Mouse (Mus musculus) gastrocnemius, adult 8-10 months (tissue): ENCODE measurements around the gene Coro2a. TPM values are rescaled to one million over a fixed set of nuclear protein-coding genes. Genes with fewer than 3 reads are reported as not detected.
A peak's percentile ranks its signal among the peaks of the same experiment; 100 is the strongest.
"Not testable (repeated sequence)": the region's sequence is repeated elsewhere in the genome, so short reads cannot be mapped to it uniquely, and the experiment has no call there.

Experiments used
- DNase-seq, 2 experiments: peaks; one replicate each; pipeline ENCODE4 v3.0.0; 2022; ENCODE audit warnings: low spot score in 2 of 2
- total RNA-seq, 4 experiments: library from RNA; stranded (reverse); gene quantifications; 2 replicates each; pipeline ENCODE4 v1.2.4; 2022

Coro2a gene
- total RNA-seq = under 1 TPM in 3 of 4 experiments, not detected in 1; 0.22 to 0.61 (median 0.27) TPM

- peak; percentile 41 to 56 for DNase-seq
These were observed at the start of gene Coro2a for GRCm38 (mm10) chr4:46601844-46602423. Coro2a (minus strand) TSS chr4:46602202.

- peak; percentile 90 to 92 for DNase-seq
These were observed 48.2 kb upstream of the Coro2a start, which contains the start of gene Tbc1d2 for GRCm38 (mm10) chr4:46650086-46650753. Tbc1d2 (minus strand) TSS chr4:46650209.

GRCm38 (mm10) chr4:46649161-46649560 lies 47.2 kb upstream of the Coro2a start:
- DNase-seq = no peak

GRCm38 (mm10) chr4:46643676-46644112 lies 41.7 kb upstream of the Coro2a start:
- no peak for DNase-seq

- no peak for DNase-seq
These were observed 41.1 kb upstream of the Coro2a start for GRCm38 (mm10) chr4:46642924-46643675.

- no peak for DNase-seq
These were observed 39.3 kb upstream of the Coro2a start for GRCm38 (mm10) chr4:46641283-46641682.

GRCm38 (mm10) chr4:46639866-46640265 lies 37.9 kb upstream of the Coro2a start:
- no peak for DNase-seq

- not testable (repeated sequence) for DNase-seq
These were observed 35.2 kb upstream of the Coro2a start for GRCm38 (mm10) chr4:46637250-46637649.

- no peak for DNase-seq
These were observed 33.9 kb upstream of the Coro2a start for GRCm38 (mm10) chr4:46635702-46636430.

GRCm38 (mm10) chr4:46634881-46635280 lies 32.9 kb upstream of the Coro2a start:
- no peak for DNase-seq

- not testable (repeated sequence) for DNase-seq
These were observed 31.6 kb upstream of the Coro2a start for GRCm38 (mm10) chr4:46633565-46633964.

- no peak for DNase-seq
These were observed 30.5 kb upstream of the Coro2a start for GRCm38 (mm10) chr4:46632465-46632864.

- DNase-seq = no peak
These were observed 28.4 kb upstream of the Coro2a start for GRCm38 (mm10) chr4:46630390-46630789.

- DNase-seq = no peak
These were observed 26.9 kb upstream of the Coro2a start for GRCm38 (mm10) chr4:46628873-46629272.

- DNase-seq = no peak
These were observed 26.1 kb upstream of the Coro2a start for GRCm38 (mm10) chr4:46628081-46628480.

GRCm38 (mm10) chr4:46625101-46625500 lies 23.1 kb upstream of the Coro2a start:
- no peak for DNase-seq

GRCm38 (mm10) chr4:46623007-46623406 lies 21.0 kb upstream of the Coro2a start:
- DNase-seq = no peak

- DNase-seq = no peak
These were observed 18.9 kb upstream of the Coro2a start for GRCm38 (mm10) chr4:46620946-46621345.

- DNase-seq = no peak
These were observed 18.3 kb upstream of the Coro2a start for GRCm38 (mm10) chr4:46620330-46620729.

GRCm38 (mm10) chr4:46618196-46618817 lies 16.3 kb upstream of the Coro2a start:
- DNase-seq = no peak

- no peak for DNase-seq
These were observed 15.4 kb upstream of the Coro2a start for GRCm38 (mm10) chr4:46617408-46617807.
